Mouse (Mus musculus) liver, embryonic 14.5 days (tissue): ENCODE data around the gene Gng7. TPM values are rescaled to one million over a fixed set of nuclear protein-coding genes. Genes with fewer than 3 reads are reported as not detected.

ENCODE experiments used
- ATAC-seq: fragments of 200-750 bp; cut with Nextera tagmentation; 2 replicates; pipeline ENCODE4 v1.8.0; 2017; ENCODE audit warnings: moderate number of reproducible peaks, mild to moderate bottlenecking, moderate library complexity; ENCODE audit not compliant: insufficient read depth
- DNase-seq, 3 experiments: peaks; one replicate each; pipeline ENCODE4 v3.0.0-alpha.2; 2012 to 2013; ENCODE audit warnings: low read depth in 3 of 3, low spot score in 3 of 3
- H3K27ac ChIP-seq: fragments of 300-500 bp; sonication (generic); 2 replicates; pipeline ENCODE4 v1.5.1; 2014; ENCODE audit warnings: moderate library complexity, mild to moderate bottlenecking, control low read depth, inconsistent platforms
- H3K27me3 ChIP-seq: fragments of 300-500 bp; sonication (generic); 2 replicates; pipeline ENCODE4 v1.6.1; 2014; ENCODE audit warnings: mild to moderate bottlenecking, low read length, moderate library complexity; ENCODE audit not compliant: control insufficient read depth, insufficient read depth
- H3K36me3 ChIP-seq: fragments of 300-500 bp; sonication (generic); replicated peaks from 2 replicates; pipeline ENCODE4 v1.6.1; 2014; ENCODE audit warnings: low read depth; ENCODE audit not compliant: control insufficient read depth, insufficient read depth
- H3K4me1 ChIP-seq, 2 experiments: fragments of 200-500 bp in 1 of 2; fragments of 300-500 bp in 1 of 2; sonication (generic) in 1 of 2; replicated peaks; 2 replicates each; pipeline ENCODE4 v1.6.1; 2012 to 2014; ENCODE audit warnings: antibody characterized with exemption in 1 of 2, inconsistent platforms in 1 of 2, low read length in 1 of 2; ENCODE audit not compliant: control insufficient read depth in 2 of 2, insufficient read depth in 2 of 2
- H3K4me2 ChIP-seq: fragments of 300-500 bp; sonication (generic); 2 replicates; pipeline ENCODE4 v1.6.1; 2014; ENCODE audit warnings: low read depth, mild to moderate bottlenecking, control low read depth, moderate library complexity
- H3K4me3 ChIP-seq, 2 experiments: fragments of 200-500 bp in 1 of 2; fragments of 300-500 bp in 1 of 2; sonication (generic) in 1 of 2; 2 replicates each; pipeline ENCODE4 v1.5.1; 2012 to 2014; ENCODE audit warnings: low read depth in 2 of 2, low read length in 2 of 2, mild to moderate bottlenecking in 2 of 2, control low read depth in 1 of 2, inconsistent platforms in 1 of 2, moderate library complexity in 1 of 2; ENCODE audit not compliant: insufficient read depth in 1 of 2
- H3K9ac ChIP-seq: fragments of 300-500 bp; sonication (generic); replicated peaks from 2 replicates; pipeline ENCODE4 v1.6.1; 2014; ENCODE audit warnings: mild to moderate bottlenecking, control low read depth, moderate library complexity
- H3K9me3 ChIP-seq: fragments of 300-500 bp; sonication (generic); 2 replicates; pipeline ENCODE4 v1.6.1; 2016; ENCODE audit warnings: low read length, mixed read lengths; ENCODE audit not compliant: control insufficient read depth
- CTCF ChIP-seq: IDR thresholded peaks from 2 replicates; pipeline ENCODE4 v1.5.1; 2016; ENCODE audit warnings: antibody characterized with exemption, low read depth, control low read depth
- EP300 ChIP-seq: IDR thresholded peaks from 2 replicates; pipeline ENCODE4 v1.6.1; 2016; ENCODE audit warnings: antibody characterized with exemption, low read depth
- WGBS: fragments of 180-500 bp; shearing (Covaris S2); extraction: QIAGEN DNeasy Blood & Tissue Kit; methylation state at CpG from one replicate; pipeline ENCODE4 v1.1.7; 2014; ENCODE audit not compliant: insufficient replicate concordance; 5-methylcytosine and 5-hydroxymethylcytosine counted together
- polyA plus RNA-seq, 2 experiments: library from polyadenylated mRNA; depleted of rRNA in 1 of 2; stranded (reverse) in 1 of 2; unstranded in 1 of 2; fragments of >200 nt; fragmentation: Nextera tagmentation in 1 of 2; extraction: Ambion mirVana in 1 of 2; gene quantifications; 2 replicates each; pipeline versions ENCODE4 v1.2.1 to v1.2.3; 2012 to 2014

Gene Gng7
- polyA plus RNA-seq, 2 experiments, result 0.23 to 0.25 TPM

- DNase-seq, result no peak
- no peak for ATAC-seq
- no peak overlapping the region for H3K4me3 ChIP-seq
- H3K4me2 ChIP-seq, result no peak overlapping the region
- H3K27ac ChIP-seq, result no peak overlapping the region
- H3K4me1 ChIP-seq, result peaks cover 0 to 7% of the 10 kb centered on the region in 2 experiments; a peak in 2 of 4 replicates
- no peaks in the 10 kb centered on the region for H3K36me3 ChIP-seq
- H3K27me3 ChIP-seq, result no peaks in the 10 kb centered on the region
- H3K9me3 ChIP-seq, result no peaks in the 10 kb centered on the region
- 65% methylated on average over 8 of the region's 8 CpGs for WGBS
- TF ChIP-seq CTCF (no peak), EP300 (no peak)
- no peak overlapping the region for H3K9ac ChIP-seq
Observed at GRCm38 (mm10) chr10:80970159-80970558, 44.6 kb downstream of the Gng7 start.

GRCm38 (mm10) chr10:80969298-80969697, 45.4 kb downstream of the Gng7 start:
- Histone ChIP-seq H3K36me3 (no peaks in the 10 kb centered on the region), H3K4me3 (no peak overlapping the region), H3K27me3 (no peaks in the 10 kb centered on the region), H3K4me1 (peaks cover 0 to 5% of the 10 kb centered on the region in 2 experiments; a peak in 2 of 4 replicates), H3K27ac (no peak overlapping the region), H3K4me2 (no peak overlapping the region), H3K9ac (no peak overlapping the region), H3K9me3 (no peaks in the 10 kb centered on the region)
- TF ChIP-seq EP300 (no peak), CTCF (no peak)
- WGBS, result 44% methylated on average over 3 of the region's 3 CpGs
- DNase-seq (no peak), ATAC-seq (no peak)

- 60% methylated on average over 4 of the region's 4 CpGs for WGBS
- Histone ChIP-seq H3K4me1 (peaks cover 0 to 5% of the 10 kb centered on the region in 2 experiments; a peak in 2 of 4 replicates), H3K27me3 (no peaks in the 10 kb centered on the region), H3K4me3 (no peak overlapping the region), H3K27ac (no peak overlapping the region), H3K9me3 (no peaks in the 10 kb centered on the region), H3K36me3 (no peaks in the 10 kb centered on the region), H3K9ac (no peak overlapping the region), H3K4me2 (no peak overlapping the region)
- ATAC-seq (no peak), DNase-seq (no peak)
- no peak for TF ChIP-seq CTCF
- TF ChIP-seq EP300, result no peak
Observed at GRCm38 (mm10) chr10:80968106-80968505, 46.6 kb downstream of the Gng7 start.

- TF ChIP-seq CTCF (no peak), EP300 (no peak)
- H3K4me3 ChIP-seq, result no peak overlapping the region
- H3K27ac ChIP-seq, result no peak overlapping the region
- no peaks in the 10 kb centered on the region for H3K36me3 ChIP-seq
- no peak for DNase-seq
- 37% methylated on average over 3 of the region's 3 CpGs for WGBS
- no peaks in the 10 kb centered on the region for H3K9me3 ChIP-seq
- H3K9ac ChIP-seq, result no peak overlapping the region
- H3K27me3 ChIP-seq, result no peaks in the 10 kb centered on the region
- no peak overlapping the region for H3K4me2 ChIP-seq
- peaks cover 0 to 8% of the 10 kb centered on the region in 2 experiments; a peak in 2 of 4 replicates for H3K4me1 ChIP-seq
- no peak for ATAC-seq
Observed at GRCm38 (mm10) chr10:80967101-80967656, 47.6 kb downstream of the Gng7 start.

- WGBS, result 68% methylated on average over 12 of the region's 12 CpGs
- TF ChIP-seq EP300 (no peak), CTCF (no peak)
- H3K4me1 ChIP-seq, result peaks cover 0 to 11% of the 10 kb centered on the region in 2 experiments; a peak in 2 of 4 replicates
- no peak overlapping the region for H3K9ac ChIP-seq
- ATAC-seq (no peak), DNase-seq (no peak)
- H3K9me3 ChIP-seq, result no peaks in the 10 kb centered on the region
- no peak overlapping the region for H3K27ac ChIP-seq
- H3K4me3 ChIP-seq, result no peak overlapping the region
- H3K4me2 ChIP-seq, result no peak overlapping the region
- H3K36me3 ChIP-seq, result no peaks in the 10 kb centered on the region
- no peaks in the 10 kb centered on the region for H3K27me3 ChIP-seq
Observed at GRCm38 (mm10) chr10:80966296-80966695, 48.4 kb downstream of the Gng7 start.
